10 mouse cellular contexts compared by ENCODE assay signal in the genomic region with DNA sequence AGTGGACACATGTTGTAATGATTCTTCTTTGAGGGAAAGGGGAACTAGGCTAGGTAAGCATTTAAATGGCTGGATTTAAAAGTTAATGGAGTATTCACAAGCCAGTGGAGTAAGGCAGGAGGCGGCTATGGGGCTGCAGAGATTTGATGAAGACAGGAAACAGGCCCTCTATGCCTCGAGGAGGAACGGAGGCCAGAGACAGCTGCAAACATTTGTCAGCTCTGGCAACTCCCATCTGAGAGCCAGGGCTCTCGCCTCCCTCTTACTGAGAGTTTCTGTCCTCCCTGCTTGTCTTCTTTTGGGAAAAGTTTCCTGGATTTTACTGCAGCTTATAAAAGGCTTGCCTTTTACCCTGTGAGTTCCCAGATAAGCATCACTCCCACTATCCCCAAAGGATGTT.
DNase-seq lines count a peak whose midpoint lies in the region; ATAC-seq lines count a peak whose summit lies in the region.
"Had no signal": no experiment of that assay in that cellular context is flagged by ENCODE, and none has a peak within 500 bp of the region (broad histone marks: within the 10 kb centered on the region; RNA-seq: fewer than 3 reads in every experiment).

No protein-coding gene starts in this region.

- H3K27ac ChIP-seq in intestine, embryonic 16.5 days (ENCODE audit: low read length), result peak overlapping the region; percentile 77
- H3K27ac ChIP-seq in lung, embryonic 16.5 days (ENCODE audit: low read length), result peak overlapping the region; percentile 40; the same call in 1 of the 2 replicates
- H3K27ac ChIP-seq: forebrain, embryonic 12.5 days had no signal

- H3K4me3 ChIP-seq in intestine, embryonic 16.5 days (ENCODE audit: low read length), result no peak overlapping the region
- H3K4me3 ChIP-seq in lung, embryonic 16.5 days (ENCODE audit: low read length), result no peak overlapping the region
- H3K4me3 ChIP-seq: forebrain, embryonic 12.5 days had no signal

- intact Hi-C loops in left cerebral cortex, postnatal 10 days (cut with DNase I), result no loop called here

- no peaks in the 10 kb centered on the region for H3K9me3 ChIP-seq in intestine, embryonic 16.5 days (ENCODE audit: control insufficient read depth, low read length)
- H3K9me3 ChIP-seq in lung, embryonic 16.5 days (ENCODE audit: control insufficient read depth, low read length), result no peaks in the 10 kb centered on the region
- H3K9me3 ChIP-seq: forebrain, embryonic 12.5 days had no signal

- ATAC-seq in intestine, embryonic 16.5 days, result peak; percentile 83
- ATAC-seq in lung, embryonic 16.5 days (ENCODE audit: low read depth), result peak; percentile 88
- no peak for ATAC-seq in megakaryocyte-erythroid progenitor cell, adult 5-6 weeks (replicated peaks; ENCODE audit: low FRiP score, low TSS enrichment, poor library complexity, severe bottlenecking)

- DNase-seq in ovary, adult 18-20 months (ENCODE audit: low spot score), result peak; percentile 28
- no peak for DNase-seq in ovary, postnatal 10 days (ENCODE audit: low spot score)
- DNase-seq in urinary bladder, postnatal 36 days (ENCODE audit: low spot score in 2 of 2), result peak; percentile 9 to 57
- DNase-seq in left cerebral cortex, postnatal 10 days (ENCODE audit: extremely low spot score in 1 of 2, low spot score in 2 of 2), result no peak
- DNase-seq in frontal cortex, postnatal 36 days (ENCODE audit: low spot score in 2 of 2), result no peak
- DNase-seq: thymus, postnatal 25 days had no signal

- H3K4me2 ChIP-seq in intestine, embryonic 16.5 days (ENCODE audit: low read depth, low read length), result no peak overlapping the region
- H3K4me2 ChIP-seq in lung, embryonic 16.5 days (ENCODE audit: low read depth, low read length), result no peak overlapping the region
- H3K4me2 ChIP-seq: forebrain, embryonic 12.5 days had no signal

- WGBS in intestine, embryonic 16.5 days, result 36% methylated on average over 4 of the region's 4 CpGs
- WGBS in lung, embryonic 16.5 days, result 24% methylated on average over 4 of the region's 4 CpGs

- H3K4me1 ChIP-seq in intestine, embryonic 16.5 days (ENCODE audit: control insufficient read depth, insufficient read depth, low read length), result peaks cover 3% of the 10 kb centered on the region
- peaks cover 4% of the 10 kb centered on the region; the same call in 1 of the 2 replicates for H3K4me1 ChIP-seq in lung, embryonic 16.5 days (replicated peaks; ENCODE audit: control insufficient read depth, insufficient read depth, low read length)
- H3K4me1 ChIP-seq: forebrain, embryonic 12.5 days had no signal

- H3K36me3 ChIP-seq in intestine, embryonic 16.5 days (ENCODE audit: control insufficient read depth, insufficient read depth, low read length), result no peaks in the 10 kb centered on the region
- no peaks in the 10 kb centered on the region for H3K36me3 ChIP-seq in lung, embryonic 16.5 days (ENCODE audit: control insufficient read depth, insufficient read depth, low read length)
- H3K36me3 ChIP-seq: forebrain, embryonic 12.5 days had no signal

- H3K9ac ChIP-seq in intestine, embryonic 16.5 days (ENCODE audit: low read depth, low read length), result no peak overlapping the region
- no peak overlapping the region for H3K9ac ChIP-seq in lung, embryonic 16.5 days (ENCODE audit: low read length)
- H3K9ac ChIP-seq: forebrain, embryonic 12.5 days had no signal

- no peaks in the 10 kb centered on the region for H3K27me3 ChIP-seq in intestine, embryonic 16.5 days (replicated peaks; ENCODE audit: control insufficient read depth, insufficient read depth, low read length)
- no peaks in the 10 kb centered on the region for H3K27me3 ChIP-seq in lung, embryonic 16.5 days (ENCODE audit: control insufficient read depth, insufficient read depth, low read depth, low read length)
- H3K27me3 ChIP-seq: forebrain, embryonic 12.5 days had no signal

Comparison
In these comparisons a context has a peak if more than half of its experiments do, and no peak if none do; other contexts are left out.
1. DNase-seq: peak in ovary, adult 18-20 months (single experiment) and urinary bladder, postnatal 36 days (2 of 2); none in ovary, postnatal 10 days (single experiment), left cerebral cortex, postnatal 10 days (0 of 2) and frontal cortex, postnatal 36 days (0 of 2).